Mouse (Mus musculus) intestine, embryonic 14.5 days (tissue): ENCODE data around the gene Fgf18. TPM values are rescaled to one million over a fixed set of nuclear protein-coding genes. Genes with fewer than 3 reads are reported as not detected.

Experiments used
- ATAC-seq: fragments of 200-750 bp; cut with Nextera tagmentation; replicated peaks from 2 replicates; pipeline ENCODE4 v1.8.0; 2017; ENCODE audit warnings: low read depth, moderate number of reproducible peaks, moderate TSS enrichment, moderate library complexity; ENCODE audit not compliant: low FRiP score, low TSS enrichment
- DNase-seq: peaks from one replicate; pipeline ENCODE4 v3.0.0-alpha.2; 2018; ENCODE audit warnings: low spot score
- H3K27ac ChIP-seq: fragments of 300-500 bp; sonication (generic); 2 replicates; pipeline ENCODE4 v1.5.1; 2014; ENCODE audit warnings: low read depth, mild to moderate bottlenecking, control low read depth
- H3K27me3 ChIP-seq: fragments of 300-500 bp; sonication (generic); replicated peaks from 2 replicates; pipeline ENCODE4 v1.6.1; 2014; ENCODE audit warnings: low read length, control low read depth; ENCODE audit not compliant: control insufficient read depth, insufficient read depth
- H3K36me3 ChIP-seq: fragments of 300-500 bp; sonication (generic); 2 replicates; pipeline ENCODE4 v1.6.1; 2014; ENCODE audit warnings: low read length, control low read depth; ENCODE audit not compliant: control insufficient read depth, insufficient read depth
- H3K4me1 ChIP-seq: fragments of 300-500 bp; sonication (generic); replicated peaks from 2 replicates; pipeline ENCODE4 v1.6.1; 2014; ENCODE audit warnings: low read length, control low read depth, mixed read lengths; ENCODE audit not compliant: control insufficient read depth, insufficient read depth
- H3K4me2 ChIP-seq: fragments of 300-500 bp; sonication (generic); 2 replicates; pipeline ENCODE4 v1.6.1; 2014; ENCODE audit warnings: low read length
- H3K4me3 ChIP-seq: fragments of 300-500 bp; sonication (generic); 2 replicates; pipeline ENCODE4 v1.5.1; 2014; ENCODE audit warnings: low read depth, low read length, control low read depth, mixed read lengths
- H3K9ac ChIP-seq: fragments of 300-500 bp; sonication (generic); 2 replicates; pipeline ENCODE4 v1.6.1; 2014; ENCODE audit warnings: mild to moderate bottlenecking, low read length
- H3K9me3 ChIP-seq: fragments of 300-500 bp; sonication (generic); 2 replicates; pipeline ENCODE4 v1.6.1; 2016; ENCODE audit warnings: low read length, control low read depth; ENCODE audit not compliant: control insufficient read depth
- WGBS: fragments of 180-500 bp; shearing (Covaris S2); extraction: QIAGEN DNeasy Blood & Tissue Kit; methylation state at CpG from one replicate; pipeline ENCODE4 v1.1.7; 2014; 5-methylcytosine and 5-hydroxymethylcytosine counted together
- polyA plus RNA-seq: library from polyadenylated mRNA; unstranded; fragments of >200 nt; fragmentation: Nextera tagmentation; extraction: Ambion mirVana; gene quantifications from 2 replicates; pipeline ENCODE4 v1.2.1, GENCODE M21; 2014

The Fgf18 gene
- polyA plus RNA-seq, 1 experiment from 2014 or later: 2.1 TPM

GRCm38 (mm10) chr11:33176525-33177245, 29.5 kb upstream of the Fgf18 start:
- peaks cover 6% of the 10 kb centered on the region; the same call in 1 of the 2 replicates for H3K4me1 ChIP-seq
- WGBS: 34% methylated on average over 20 of the region's 20 CpGs
- no peaks in the 10 kb centered on the region for H3K9me3 ChIP-seq
- no peak overlapping the region for H3K9ac ChIP-seq
- peaks cover 24% of the 10 kb centered on the region for H3K27me3 ChIP-seq
- no peak overlapping the region for H3K4me3 ChIP-seq
- no peak overlapping the region for H3K4me2 ChIP-seq
- ATAC-seq (no peak; the same call in 1 of the 2 replicates), DNase-seq (peak; percentile 68)
- no peaks in the 10 kb centered on the region for H3K36me3 ChIP-seq
- H3K27ac ChIP-seq: no peak overlapping the region

- Histone ChIP-seq H3K9ac (no peak overlapping the region), H3K4me2 (no peak overlapping the region), H3K9me3 (no peaks in the 10 kb centered on the region), H3K27ac (no peak overlapping the region), H3K4me3 (no peak overlapping the region), H3K4me1 (peaks cover 4% of the 10 kb centered on the region; the same call in 1 of the 2 replicates), H3K36me3 (no peaks in the 10 kb centered on the region), H3K27me3 (peaks cover 23% of the 10 kb centered on the region)
- DNase-seq (peak; percentile 45), ATAC-seq (no peak)
- WGBS: 51% methylated on average over 2 of the region's 3 CpGs
These were observed 28.6 kb upstream of the Fgf18 start for GRCm38 (mm10) chr11:33175768-33176167.

- ATAC-seq (no peak), DNase-seq (peak; percentile 77)
- Histone ChIP-seq H3K27ac (no peak overlapping the region), H3K36me3 (no peaks in the 10 kb centered on the region), H3K4me1 (no peaks in the 10 kb centered on the region), H3K4me3 (no peak overlapping the region), H3K27me3 (no peaks in the 10 kb centered on the region), H3K4me2 (no peak overlapping the region), H3K9me3 (no peaks in the 10 kb centered on the region), H3K9ac (no peak overlapping the region)
- 15% methylated on average over 9 of the region's 9 CpGs for WGBS
These were observed 23.3 kb upstream of the Fgf18 start for GRCm38 (mm10) chr11:33170489-33170888.

- Histone ChIP-seq H3K4me3 (peak within 1 kb of the TSS; percentile 78), H3K9ac (peak within 1 kb of the TSS; percentile 99), H3K36me3 (peaks cover 35% of the 10 kb centered on the region), H3K9me3 (no peaks in the 10 kb centered on the region), H3K27me3 (no peaks in the 10 kb centered on the region), H3K27ac (peak within 1 kb of the TSS; percentile 95), H3K4me2 (peak within 1 kb of the TSS; percentile 66), H3K4me1 (peaks cover 16% of the 10 kb centered on the region)
- ATAC-seq (peak; percentile 95), DNase-seq (peak; percentile 99)
- 4% methylated on average over 49 of the region's 49 CpGs for WGBS
These were observed 15.9 kb upstream of the Fgf18 start, which contains the start of gene Npm1 for GRCm38 (mm10) chr11:33162998-33163506. Gene Npm1 (minus strand): TSS chr11:33163206.

- no peaks in the 10 kb centered on the region for H3K9me3 ChIP-seq
- peaks cover 16% of the 10 kb centered on the region for H3K4me1 ChIP-seq
- DNase-seq (peak; percentile 86), ATAC-seq (peak; percentile 66)
- H3K4me3 ChIP-seq: peak overlapping the region; percentile 78
- H3K4me2 ChIP-seq: peak overlapping the region; percentile 61
- H3K27me3 ChIP-seq: no peaks in the 10 kb centered on the region
- peak overlapping the region; percentile 89 for H3K27ac ChIP-seq
- WGBS: 3% methylated on average over 52 of the region's 53 CpGs
- H3K9ac ChIP-seq: peak overlapping the region; percentile 99
- H3K36me3 ChIP-seq: peaks cover 41% of the 10 kb centered on the region
These were observed 15.2 kb upstream of the Fgf18 start for GRCm38 (mm10) chr11:33162211-33162997.

- H3K4me2 ChIP-seq: 0 out of 2 replicates have a peak overlapping the region, but pooled peaks have one; percentile 13
- H3K27ac ChIP-seq: no peak overlapping the region
- DNase-seq (no peak), ATAC-seq (no peak)
- no peak overlapping the region for H3K9ac ChIP-seq
- peaks cover 16% of the 10 kb centered on the region for H3K4me1 ChIP-seq
- peaks cover 67% of the 10 kb centered on the region for H3K36me3 ChIP-seq
- no peaks in the 10 kb centered on the region for H3K27me3 ChIP-seq
- H3K4me3 ChIP-seq: no peak overlapping the region
- no peaks in the 10 kb centered on the region for H3K9me3 ChIP-seq
- WGBS: 91% methylated on average over 3 of the region's 3 CpGs
These were observed 12.5 kb upstream of the Fgf18 start for GRCm38 (mm10) chr11:33159741-33160140.

- Histone ChIP-seq H3K4me1 (peaks cover 9% of the 10 kb centered on the region; the same call in 1 of the 2 replicates), H3K4me2 (no peak overlapping the region), H3K4me3 (no peak overlapping the region), H3K27ac (no peak overlapping the region), H3K9ac (no peak overlapping the region), H3K9me3 (no peaks in the 10 kb centered on the region), H3K36me3 (peaks cover 87% of the 10 kb centered on the region), H3K27me3 (no peaks in the 10 kb centered on the region)
- WGBS: 72% methylated on average over 2 of the region's 2 CpGs
- DNase-seq (no peak), ATAC-seq (no peak)
These were observed 10.4 kb upstream of the Fgf18 start for GRCm38 (mm10) chr11:33157453-33158196.

- WGBS: 80% methylated on average over 4 of the region's 4 CpGs
- peaks cover 9% of the 10 kb centered on the region; the same call in 1 of the 2 replicates for H3K4me1 ChIP-seq
- no peak overlapping the region for H3K4me3 ChIP-seq
- H3K27ac ChIP-seq: no peak overlapping the region
- no peak for ATAC-seq
- no peak overlapping the region for H3K9ac ChIP-seq
- H3K36me3 ChIP-seq: peaks cover 97% of the 10 kb centered on the region
- no peaks in the 10 kb centered on the region for H3K9me3 ChIP-seq
- no peaks in the 10 kb centered on the region for H3K27me3 ChIP-seq
- no peak overlapping the region for H3K4me2 ChIP-seq
- peak; percentile 25 for DNase-seq
These were observed 9.3 kb upstream of the Fgf18 start for GRCm38 (mm10) chr11:33156436-33157015.
